Mouse (Mus musculus): ENCODE measurements around the gene Aco2. TPM values are rescaled to one million over a fixed set of nuclear protein-coding genes. Genes with fewer than 3 reads are reported as not detected.

Aco2 gene
- polyA plus RNA-seq, 1 experiment from 2014 or later, result 178 TPM

GRCm38 (mm10) chr15:81928277-81928676 is 56.2 kb downstream of the Aco2 start:
- Histone ChIP-seq H3K9me3 (ENCODE audit: control insufficient read depth, low read length) (no peaks in the 10 kb centered on the region), H3K27ac (ENCODE audit: low read depth) (no peak overlapping the region), H3K27me3 (replicated peaks; ENCODE audit: control insufficient read depth, insufficient read depth, low read length) (no peaks in the 10 kb centered on the region), H3K36me3 (ENCODE audit: control insufficient read depth, insufficient read depth, low read length) (0 out of 2 replicates have a peak, but pooled peaks cover 3% of the 10 kb centered on the region), H3K4me2 (ENCODE audit: low read length) (no peak overlapping the region; the same call in 1 of the 2 replicates), H3K4me3 (ENCODE audit: low read depth, low read length) (no peak overlapping the region), H3K9ac (ENCODE audit: low read length) (no peak overlapping the region), H3K4me1 (replicated peaks; ENCODE audit: control insufficient read depth, insufficient read depth, low read length) (peaks cover 16% of the 10 kb centered on the region)
- DNase-seq (ENCODE audit: low spot score) (no peak), ATAC-seq (replicated peaks; ENCODE audit: low FRiP score, low TSS enrichment, low read depth) (no peak)
- 57% methylated on average over 11 of the region's 11 CpGs for WGBS

- Histone ChIP-seq H3K27me3 (replicated peaks; ENCODE audit: control insufficient read depth, insufficient read depth, low read length) (no peaks in the 10 kb centered on the region), H3K4me2 (ENCODE audit: low read length) (0 out of 2 replicates have a peak overlapping the region, but pooled peaks have one; percentile 16), H3K9me3 (ENCODE audit: control insufficient read depth, low read length) (no peaks in the 10 kb centered on the region), H3K36me3 (ENCODE audit: control insufficient read depth, insufficient read depth, low read length) (no peaks in the 10 kb centered on the region), H3K27ac (ENCODE audit: low read depth) (peak overlapping the region; percentile 60; the same call in 1 of the 2 replicates), H3K9ac (ENCODE audit: low read length) (peak overlapping the region; percentile 20; the same call in 1 of the 2 replicates), H3K4me3 (ENCODE audit: low read depth, low read length) (no peak overlapping the region), H3K4me1 (replicated peaks; ENCODE audit: control insufficient read depth, insufficient read depth, low read length) (peaks cover 16% of the 10 kb centered on the region)
- DNase-seq (ENCODE audit: low spot score), result no peak
- WGBS, result 17% methylated on average over 12 of the region's 12 CpGs
- no peak for ATAC-seq (replicated peaks; ENCODE audit: low FRiP score, low TSS enrichment, low read depth)
Measured at GRCm38 (mm10) chr15:81932951-81933470, 60.9 kb downstream of the Aco2 start.

GRCm38 (mm10) chr15:81933986-81934385 is 61.9 kb downstream of the Aco2 start:
- H3K4me2 ChIP-seq (ENCODE audit: low read length), result no peak overlapping the region
- H3K9ac ChIP-seq (ENCODE audit: low read length), result no peak overlapping the region
- 88% methylated on average over 1 of the region's 1 CpGs for WGBS

GRCm38 (mm10) chr15:81935869-81936637 is 63.9 kb downstream of the Aco2 start:
- Histone ChIP-seq H3K9me3 (ENCODE audit: control insufficient read depth, low read length) (no peaks in the 10 kb centered on the region), H3K4me1 (replicated peaks; ENCODE audit: control insufficient read depth, insufficient read depth, low read length) (peaks cover 19% of the 10 kb centered on the region), H3K27me3 (replicated peaks; ENCODE audit: control insufficient read depth, insufficient read depth, low read length) (no peaks in the 10 kb centered on the region), H3K4me2 (ENCODE audit: low read length) (peak overlapping the region; percentile 77), H3K4me3 (ENCODE audit: low read depth, low read length) (peak overlapping the region; percentile 50), H3K27ac (ENCODE audit: low read depth) (peak overlapping the region; percentile 73), H3K9ac (ENCODE audit: low read length) (no peak overlapping the region), H3K36me3 (ENCODE audit: control insufficient read depth, insufficient read depth, low read length) (no peaks in the 10 kb centered on the region)
- DNase-seq (ENCODE audit: low spot score), result no peak
- 0 out of 2 replicates have a peak, but pooled peaks have one; percentile 25 for ATAC-seq (replicated peaks; ENCODE audit: low FRiP score, low TSS enrichment, low read depth)
- WGBS, result 49% methylated on average over 7 of the region's 7 CpGs

More at GRCm38 (mm10) chr15:81933986-81934385, 61.9 kb downstream of the Aco2 start:
- no peak for DNase-seq (ENCODE audit: low spot score)
- ATAC-seq (replicated peaks; ENCODE audit: low FRiP score, low TSS enrichment, low read depth), result no peak
- Histone ChIP-seq H3K9me3 (ENCODE audit: control insufficient read depth, low read length) (no peaks in the 10 kb centered on the region), H3K27ac (ENCODE audit: low read depth) (no peak overlapping the region), H3K27me3 (replicated peaks; ENCODE audit: control insufficient read depth, insufficient read depth, low read length) (no peaks in the 10 kb centered on the region), H3K4me3 (ENCODE audit: low read depth, low read length) (no peak overlapping the region), H3K36me3 (ENCODE audit: control insufficient read depth, insufficient read depth, low read length) (no peaks in the 10 kb centered on the region), H3K4me1 (replicated peaks; ENCODE audit: control insufficient read depth, insufficient read depth, low read length) (peaks cover 19% of the 10 kb centered on the region)

- peak within 1 kb of the TSS; percentile 50 for H3K4me3 ChIP-seq (ENCODE audit: low read depth, low read length)
- peak within 1 kb of the TSS; percentile 77 for H3K4me2 ChIP-seq (ENCODE audit: low read length)
- H3K36me3 ChIP-seq (ENCODE audit: control insufficient read depth, insufficient read depth, low read length), result no peaks in the 10 kb centered on the region
- H3K27me3 ChIP-seq (replicated peaks; ENCODE audit: control insufficient read depth, insufficient read depth, low read length), result no peaks in the 10 kb centered on the region
- peaks cover 19% of the 10 kb centered on the region for H3K4me1 ChIP-seq (replicated peaks; ENCODE audit: control insufficient read depth, insufficient read depth, low read length)
- WGBS, result under 1% methylated on average over 12 of the region's 12 CpGs
- H3K9me3 ChIP-seq (ENCODE audit: control insufficient read depth, low read length), result no peaks in the 10 kb centered on the region
- H3K9ac ChIP-seq (ENCODE audit: low read length), result peak within 1 kb of the TSS; percentile 50
- DNase-seq (ENCODE audit: low spot score) (peak; percentile 83), ATAC-seq (replicated peaks; ENCODE audit: low FRiP score, low TSS enrichment, low read depth) (peak; percentile 70)
- H3K27ac ChIP-seq (ENCODE audit: low read depth), result peak within 1 kb of the TSS; percentile 73
Measured at GRCm38 (mm10) chr15:81936679-81937078, 64.6 kb downstream of the Aco2 start, which contains the start of gene Csdc2. Gene Csdc2 (plus strand): TSS chr15:81936759.

- peaks cover 19% of the 10 kb centered on the region for H3K4me1 ChIP-seq (replicated peaks; ENCODE audit: control insufficient read depth, insufficient read depth, low read length)
- ATAC-seq (replicated peaks; ENCODE audit: low FRiP score, low TSS enrichment, low read depth) (peak; percentile 7; the same call in 1 of the 2 replicates), DNase-seq (ENCODE audit: low spot score) (peak; percentile 66)
- H3K27ac ChIP-seq (ENCODE audit: low read depth), result peak overlapping the region; percentile 73
- peak overlapping the region; percentile 50 for H3K9ac ChIP-seq (ENCODE audit: low read length)
- H3K27me3 ChIP-seq (replicated peaks; ENCODE audit: control insufficient read depth, insufficient read depth, low read length), result no peaks in the 10 kb centered on the region
- WGBS, result 9% methylated on average over 19 of the region's 19 CpGs
- H3K36me3 ChIP-seq (ENCODE audit: control insufficient read depth, insufficient read depth, low read length), result no peaks in the 10 kb centered on the region
- H3K9me3 ChIP-seq (ENCODE audit: control insufficient read depth, low read length), result no peaks in the 10 kb centered on the region
- peak overlapping the region; percentile 50 for H3K4me3 ChIP-seq (ENCODE audit: low read depth, low read length)
- H3K4me2 ChIP-seq (ENCODE audit: low read length), result peak overlapping the region; percentile 77
Measured at GRCm38 (mm10) chr15:81937098-81937972, 65.2 kb downstream of the Aco2 start.

GRCm38 (mm10) chr15:81938246-81938645 is 66.1 kb downstream of the Aco2 start:
- 53% methylated on average over 2 of the region's 2 CpGs for WGBS
- peak overlapping the region; percentile 77 for H3K4me2 ChIP-seq (ENCODE audit: low read length)
- no peaks in the 10 kb centered on the region for H3K36me3 ChIP-seq (ENCODE audit: control insufficient read depth, insufficient read depth, low read length)
- H3K27me3 ChIP-seq (replicated peaks; ENCODE audit: control insufficient read depth, insufficient read depth, low read length), result no peaks in the 10 kb centered on the region
- no peak overlapping the region for H3K27ac ChIP-seq (ENCODE audit: low read depth)
- DNase-seq (ENCODE audit: low spot score) (peak; percentile 65), ATAC-seq (replicated peaks; ENCODE audit: low FRiP score, low TSS enrichment, low read depth) (no peak)
- H3K9ac ChIP-seq (ENCODE audit: low read length), result no peak overlapping the region
- peaks cover 17% of the 10 kb centered on the region for H3K4me1 ChIP-seq (replicated peaks; ENCODE audit: control insufficient read depth, insufficient read depth, low read length)
- no peaks in the 10 kb centered on the region for H3K9me3 ChIP-seq (ENCODE audit: control insufficient read depth, low read length)
- H3K4me3 ChIP-seq (ENCODE audit: low read depth, low read length), result no peak overlapping the region

- no peak overlapping the region for H3K4me3 ChIP-seq (ENCODE audit: low read depth, low read length)
- no peak overlapping the region for H3K4me2 ChIP-seq (ENCODE audit: low read length)
- 87% methylated on average over 10 of the region's 10 CpGs for WGBS
- DNase-seq (ENCODE audit: low spot score) (no peak), ATAC-seq (replicated peaks; ENCODE audit: low FRiP score, low TSS enrichment, low read depth) (no peak)
- no peak overlapping the region for H3K9ac ChIP-seq (ENCODE audit: low read length)
- H3K27ac ChIP-seq (ENCODE audit: low read depth), result no peak overlapping the region
- no peaks in the 10 kb centered on the region for H3K27me3 ChIP-seq (replicated peaks; ENCODE audit: control insufficient read depth, insufficient read depth, low read length)
- H3K9me3 ChIP-seq (ENCODE audit: control insufficient read depth, low read length), result no peaks in the 10 kb centered on the region
- peaks cover 14% of the 10 kb centered on the region for H3K4me1 ChIP-seq (replicated peaks; ENCODE audit: control insufficient read depth, insufficient read depth, low read length)
- no peaks in the 10 kb centered on the region for H3K36me3 ChIP-seq (ENCODE audit: control insufficient read depth, insufficient read depth, low read length)
Measured at GRCm38 (mm10) chr15:81939157-81939715, 67.1 kb downstream of the Aco2 start.
